Mouse (Mus musculus) G1E (cell line): Measurements from ENCODE around the gene Cdc25b.

ENCODE experiments used
- CTCF ChIP-seq: IDR thresholded peaks from 2 replicates; pipeline ENCODE4 v1.5.1; 2012; ENCODE audit warnings: low read depth, low read length, inconsistent platforms, mixed read lengths
- GATA1 ChIP-seq: IDR thresholded peaks from 2 replicates; pipeline ENCODE4 v1.6.1; 2012; ENCODE audit warnings: borderline replicate concordance, low read length, inconsistent platforms, mixed read lengths
- TAL1 ChIP-seq: conservative IDR thresholded peaks from 2 replicates; pipeline ENCODE4 v1.6.1; 2012; ENCODE audit warnings: low read depth, low read length, inconsistent platforms, mixed read lengths

GRCm38 (mm10) chr2:131154036-131154435 lies 32.7 kb upstream of the Cdc25b start:
- no peak for TF ChIP-seq CTCF
- no peak for TF ChIP-seq TAL1
- TF ChIP-seq GATA1, result no peak
